Mouse (Mus musculus) brain, embryonic 14.5 days (tissue): ENCODE measurements around the gene Uts2b. TPM values are rescaled to one million over a fixed set of nuclear protein-coding genes. Genes with fewer than 3 reads are reported as not detected.

Experiments
- DNase-seq: peaks from one replicate; pipeline ENCODE4 v3.0.0-alpha.2; 2011; ENCODE audit warnings: low read depth
- CTCF ChIP-seq: fragments of 200-500 bp; IDR thresholded peaks from 2 replicates; pipeline ENCODE4 v1.5.1; 2012; ENCODE audit warnings: inconsistent platforms, mild to moderate bottlenecking, moderate library complexity, borderline replicate concordance; ENCODE audit not compliant: insufficient read depth, insufficient read length; ENCODE audit errors: extremely low read depth
- POLR2A ChIP-seq: fragments of 200-500 bp; IDR thresholded peaks from 2 replicates; pipeline ENCODE4 v1.6.1; 2012; ENCODE audit warnings: mild to moderate bottlenecking, inconsistent platforms, borderline replicate concordance; ENCODE audit not compliant: poor library complexity, insufficient read depth, insufficient read length, severe bottlenecking; ENCODE audit errors: extremely low read depth
- polyA plus RNA-seq: library from polyadenylated mRNA; depleted of rRNA; stranded (reverse); fragments of >200 nt; gene quantifications from 2 replicates; pipeline ENCODE4 v1.2.3, GENCODE M21; 2012; rRNA removed

The Uts2b gene
- polyA plus RNA-seq = 0.69 and 1.9 TPM in 2 replicates

GRCm38 (mm10) chr16:27370191-27370590 lies at the start of gene Uts2b:
Gene Uts2b (minus strand): TSS chr16:27370239.
- no peak for TF ChIP-seq CTCF

GRCm38 (mm10) chr16:27417632-27418031 lies 47.6 kb upstream of the Uts2b start:
- DNase-seq = no peak
- TF ChIP-seq POLR2A (no peak), CTCF (no peak)

More at GRCm38 (mm10) chr16:27370191-27370590, at the start of gene Uts2b:
- DNase-seq = no peak

GRCm38 (mm10) chr16:27416937-27417584 lies 47.0 kb upstream of the Uts2b start:
- DNase-seq = no peak
- TF ChIP-seq CTCF (no peak), POLR2A (no peak)

- TF ChIP-seq CTCF (no peak), POLR2A (no peak)
- no peak for DNase-seq
These were observed 34.1 kb upstream of the Uts2b start for GRCm38 (mm10) chr16:27404107-27404506.

GRCm38 (mm10) chr16:27401579-27401978 lies 31.5 kb upstream of the Uts2b start:
- TF ChIP-seq CTCF = no peak
- no peak for TF ChIP-seq POLR2A
- no peak for DNase-seq

GRCm38 (mm10) chr16:27399719-27400253 lies 29.7 kb upstream of the Uts2b start:
- DNase-seq = no peak
- no peak for TF ChIP-seq POLR2A

GRCm38 (mm10) chr16:27399026-27399718 lies 29.1 kb upstream of the Uts2b start:
- no peak for DNase-seq
- TF ChIP-seq CTCF (no peak), POLR2A (no peak)

GRCm38 (mm10) chr16:27396951-27397350 lies 26.9 kb upstream of the Uts2b start:
- TF ChIP-seq POLR2A = no peak
- no peak for TF ChIP-seq CTCF
- no peak for DNase-seq

GRCm38 (mm10) chr16:27395251-27396037 lies 25.4 kb upstream of the Uts2b start:
- no peak for DNase-seq
- no peak for TF ChIP-seq POLR2A
- no peak for TF ChIP-seq CTCF

GRCm38 (mm10) chr16:27391845-27392244 lies 21.8 kb upstream of the Uts2b start:
- TF ChIP-seq CTCF (no peak), POLR2A (no peak)
- no peak for DNase-seq

GRCm38 (mm10) chr16:27390306-27390705 lies 20.3 kb upstream of the Uts2b start:
- no peak for DNase-seq
- TF ChIP-seq CTCF (no peak), POLR2A (no peak)
